Mouse (Mus musculus) forebrain, embryonic 14.5 days (tissue): Measurements from ENCODE around the gene Slc25a16. TPM values are rescaled to one million over a fixed set of nuclear protein-coding genes. Genes with fewer than 3 reads are reported as not detected.
"Not testable (repeated sequence)": the region's sequence is repeated elsewhere in the genome, so short reads cannot be mapped to it uniquely, and the experiment has no call there.

Source experiments
- ATAC-seq: fragments of 200-750 bp; cut with Nextera tagmentation; 2 replicates; pipeline ENCODE4 v1.8.0; 2017; ENCODE audit warnings: mild to moderate bottlenecking, moderate library complexity
- DNase-seq: peaks from one replicate; pipeline ENCODE4 v3.0.0-alpha.2; 2015; ENCODE audit warnings: low spot score
- H3K27ac ChIP-seq: fragments of 300-500 bp; sonication (generic); 2 replicates; pipeline ENCODE4 v1.5.1; 2014; ENCODE audit warnings: low read depth, mild to moderate bottlenecking, control low read depth, low read length, moderate library complexity
- H3K27me3 ChIP-seq: fragments of 300-500 bp; sonication (generic); replicated peaks from 2 replicates; pipeline ENCODE4 v1.6.1; 2014; ENCODE audit warnings: low read length, control low read depth, mixed read lengths; ENCODE audit not compliant: control insufficient read depth, insufficient read depth
- H3K36me3 ChIP-seq: fragments of 300-500 bp; sonication (generic); 2 replicates; pipeline ENCODE4 v1.6.1; 2014; ENCODE audit warnings: low read length, control low read depth; ENCODE audit not compliant: control insufficient read depth, insufficient read depth
- H3K4me1 ChIP-seq: fragments of 300-500 bp; sonication (generic); 2 replicates; pipeline ENCODE4 v1.6.1; 2014; ENCODE audit warnings: antibody characterized with exemption, low read length, control low read depth; ENCODE audit not compliant: control insufficient read depth, insufficient read depth
- H3K4me2 ChIP-seq: fragments of 300-500 bp; sonication (generic); 2 replicates; pipeline ENCODE4 v1.6.1; 2014; ENCODE audit warnings: mild to moderate bottlenecking, control low read depth, low read length
- H3K4me3 ChIP-seq: fragments of 300-500 bp; sonication (generic); 2 replicates; pipeline ENCODE4 v1.5.1; 2014; ENCODE audit warnings: low read depth, low read length, control low read depth
- H3K9ac ChIP-seq: fragments of 300-500 bp; sonication (generic); 2 replicates; pipeline ENCODE4 v1.6.1; 2014; ENCODE audit warnings: mild to moderate bottlenecking, low read length, control low read depth, moderate library complexity
- H3K9me3 ChIP-seq: fragments of 300-500 bp; sonication (generic); replicated peaks from 2 replicates; pipeline ENCODE4 v1.6.1; 2016; ENCODE audit warnings: low read length, control low read depth, mixed read lengths; ENCODE audit not compliant: control insufficient read depth
- WGBS: fragments of 180-500 bp; shearing (Covaris S2); extraction: QIAGEN DNeasy Blood & Tissue Kit; methylation state at CpG from one replicate; pipeline ENCODE4 v1.1.7; 2014; 5-methylcytosine and 5-hydroxymethylcytosine counted together
- polyA plus RNA-seq: library from polyadenylated mRNA; unstranded; fragments of >200 nt; fragmentation: Nextera tagmentation; extraction: Ambion mirVana; gene quantifications from 2 replicates; pipeline ENCODE4 v1.2.1, GENCODE M21; 2014

Slc25a16 gene
- polyA plus RNA-seq, 1 experiment from 2014 or later = 17.1 TPM

DNA sequence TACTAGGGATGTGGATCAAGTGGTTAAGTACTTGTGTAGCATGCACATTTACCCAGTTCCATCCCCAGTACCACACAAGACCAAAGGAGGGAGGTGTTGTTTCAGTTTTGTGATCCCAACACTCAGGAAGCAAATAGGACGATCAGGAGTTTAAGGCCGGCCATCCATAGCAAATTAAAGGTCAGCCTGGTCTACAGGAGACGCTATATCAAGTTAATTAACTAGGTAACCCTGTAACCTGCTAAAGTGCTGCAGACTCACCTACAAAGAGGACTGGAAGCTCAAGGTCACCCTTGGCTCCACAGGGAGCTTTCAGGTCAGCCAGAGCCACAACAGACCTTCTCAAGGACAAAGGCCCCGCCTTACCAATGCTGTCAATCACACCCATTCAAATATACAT, 23.7 kb upstream of the Slc25a16 start:
- Histone ChIP-seq H3K4me1 (no peaks in the 10 kb centered on the region), H3K27ac (no peak overlapping the region), H3K9me3 (no peaks in the 10 kb centered on the region), H3K36me3 (no peaks in the 10 kb centered on the region), H3K4me3 (no peak overlapping the region), H3K4me2 (no peak overlapping the region), H3K9ac (no peak overlapping the region), H3K27me3 (no peaks in the 10 kb centered on the region)
- no peak for ATAC-seq
- DNase-seq = no peak
- WGBS = 70% methylated on average over 4 of the region's 4 CpGs

DNA sequence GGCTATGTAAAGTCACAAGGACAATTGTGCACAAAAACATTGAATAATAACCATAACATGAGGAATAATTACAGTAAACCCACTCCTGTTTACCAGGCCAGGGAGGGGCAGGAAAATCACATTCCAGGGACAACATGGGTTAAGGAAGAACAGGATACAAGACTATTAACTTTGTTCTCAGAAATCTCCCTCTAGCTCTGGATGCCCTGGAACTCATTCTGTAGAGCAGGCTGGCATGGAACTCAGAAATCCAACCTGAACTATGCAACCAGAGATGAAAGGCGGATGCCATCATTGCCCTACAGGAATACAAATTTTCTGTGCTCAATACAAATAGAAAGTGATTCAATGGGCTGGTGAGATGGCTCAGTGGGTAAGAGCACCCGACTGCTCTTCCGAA, 23.0 kb upstream of the Slc25a16 start:
- Histone ChIP-seq H3K27ac (no peak overlapping the region), H3K9me3 (no peaks in the 10 kb centered on the region), H3K36me3 (no peaks in the 10 kb centered on the region), H3K27me3 (no peaks in the 10 kb centered on the region), H3K4me2 (no peak overlapping the region), H3K9ac (no peak overlapping the region), H3K4me3 (no peak overlapping the region), H3K4me1 (no peaks in the 10 kb centered on the region)
- ATAC-seq (no peak), DNase-seq (no peak)
- WGBS = 96% methylated on average over 3 of the region's 3 CpGs

DNA sequence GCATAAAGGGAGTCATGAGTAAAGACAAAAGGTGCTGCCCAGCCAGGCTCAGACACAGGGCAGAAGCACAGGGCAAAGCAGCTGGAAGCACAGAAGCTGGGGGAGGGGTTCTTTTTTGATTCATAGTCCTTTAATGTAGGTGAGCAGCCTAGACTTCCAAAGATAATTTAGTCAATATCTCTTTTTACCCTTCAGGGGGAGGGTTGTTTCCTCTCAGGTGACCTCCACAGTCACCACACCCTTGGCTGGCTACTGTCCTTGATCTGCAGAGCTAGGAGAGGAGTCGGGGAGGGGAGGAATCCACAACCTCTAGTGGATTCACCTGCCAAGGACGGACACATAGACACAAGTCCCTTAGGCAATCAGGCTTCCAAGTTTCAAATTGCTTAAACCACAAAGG, 22.4 kb upstream of the Slc25a16 start:
- Histone ChIP-seq H3K9me3 (no peaks in the 10 kb centered on the region), H3K27ac (no peak overlapping the region), H3K4me1 (no peaks in the 10 kb centered on the region), H3K9ac (no peak overlapping the region), H3K4me2 (no peak overlapping the region), H3K36me3 (no peaks in the 10 kb centered on the region), H3K4me3 (no peak overlapping the region), H3K27me3 (no peaks in the 10 kb centered on the region)
- no peak for ATAC-seq
- WGBS = 81% methylated on average over 2 of the region's 2 CpGs
- DNase-seq = no peak

DNA sequence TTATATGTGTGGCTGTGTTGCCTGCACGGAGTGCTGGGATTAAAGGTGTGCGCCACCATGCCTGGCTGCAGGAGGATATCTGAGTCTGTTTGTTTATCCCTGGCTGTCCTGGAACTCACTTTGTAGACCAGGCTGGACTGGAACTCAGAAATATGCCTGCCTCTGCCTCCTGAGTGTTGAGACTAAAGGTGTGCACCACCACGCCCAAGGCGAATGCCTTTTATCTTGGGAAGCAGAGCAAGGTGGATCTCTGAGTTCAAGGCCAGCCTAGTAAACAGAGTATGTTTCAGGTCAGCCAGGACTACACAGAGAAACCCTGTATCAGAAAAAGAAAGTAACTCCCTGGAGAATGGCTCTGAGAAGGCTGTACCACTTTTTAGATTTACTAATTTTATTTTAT, 20.3 kb upstream of the Slc25a16 start:
- no peak for ATAC-seq
- WGBS = 95% methylated on average over 4 of the region's 4 CpGs

DNA sequence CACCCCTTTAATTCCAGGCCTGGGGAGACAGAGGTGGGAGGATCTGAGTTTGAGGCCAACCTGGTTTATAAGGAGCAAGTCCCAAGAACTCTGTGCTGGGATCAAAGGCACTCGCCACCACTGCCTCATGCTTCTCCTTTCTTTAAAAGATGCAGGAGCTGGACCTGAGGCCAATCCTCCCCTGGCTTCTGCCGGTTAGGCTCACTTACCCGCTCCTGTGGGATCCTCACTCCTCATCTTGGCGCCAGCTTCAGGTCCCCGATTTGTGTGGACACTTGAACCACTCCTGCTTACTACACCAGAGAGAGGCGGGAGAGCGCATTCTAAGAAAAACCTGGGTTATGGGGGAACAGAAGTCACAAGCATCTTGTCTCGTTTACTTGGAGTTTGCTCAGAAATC, 18.6 kb upstream of the Slc25a16 start:
- Histone ChIP-seq H3K4me3 (no peak overlapping the region), H3K9me3 (no peaks in the 10 kb centered on the region), H3K36me3 (no peaks in the 10 kb centered on the region), H3K4me1 (no peaks in the 10 kb centered on the region), H3K4me2 (no peak overlapping the region), H3K27ac (no peak overlapping the region), H3K27me3 (no peaks in the 10 kb centered on the region), H3K9ac (no peak overlapping the region)
- no peak for ATAC-seq
- WGBS = 42% methylated on average over 8 of the region's 8 CpGs
- no peak for DNase-seq

More for the DNA sequence above, 20.3 kb upstream of the Slc25a16 start:
- H3K9me3 ChIP-seq = no peaks in the 10 kb centered on the region
- no peak overlapping the region for H3K4me2 ChIP-seq
- H3K4me1 ChIP-seq = no peaks in the 10 kb centered on the region
- DNase-seq = no peak
- no peak overlapping the region for H3K27ac ChIP-seq
- no peaks in the 10 kb centered on the region for H3K27me3 ChIP-seq
- H3K4me3 ChIP-seq = no peak overlapping the region
- H3K9ac ChIP-seq = no peak overlapping the region
- H3K36me3 ChIP-seq = no peaks in the 10 kb centered on the region

DNA sequence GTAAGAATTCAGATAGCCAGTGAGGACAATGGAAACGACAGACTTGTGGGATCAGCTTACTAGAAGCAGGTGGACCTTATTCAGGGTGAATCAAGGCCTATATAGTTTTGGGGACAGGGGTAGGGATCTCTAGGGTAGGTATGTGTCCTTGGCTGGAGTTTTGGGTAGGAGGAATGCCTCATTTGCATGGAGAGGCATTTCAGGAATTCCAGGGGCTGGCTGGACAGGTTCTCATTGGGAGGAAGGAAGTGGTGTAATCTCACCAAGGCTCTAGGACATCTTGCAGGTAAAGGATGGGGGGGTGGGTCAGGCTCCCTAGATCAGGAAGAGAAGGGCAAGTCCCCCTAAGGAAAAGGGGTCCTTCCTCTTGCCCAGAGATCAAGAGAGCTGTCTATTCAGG, 17.6 kb upstream of the Slc25a16 start:
- Histone ChIP-seq H3K27ac (no peak overlapping the region), H3K4me1 (no peaks in the 10 kb centered on the region), H3K9ac (no peak overlapping the region), H3K9me3 (no peaks in the 10 kb centered on the region), H3K27me3 (no peaks in the 10 kb centered on the region), H3K4me2 (no peak overlapping the region), H3K36me3 (no peaks in the 10 kb centered on the region), H3K4me3 (no peak overlapping the region)
- DNase-seq (no peak), ATAC-seq (no peak)
- WGBS = 64% methylated on average over 1 of the region's 1 CpGs

DNA sequence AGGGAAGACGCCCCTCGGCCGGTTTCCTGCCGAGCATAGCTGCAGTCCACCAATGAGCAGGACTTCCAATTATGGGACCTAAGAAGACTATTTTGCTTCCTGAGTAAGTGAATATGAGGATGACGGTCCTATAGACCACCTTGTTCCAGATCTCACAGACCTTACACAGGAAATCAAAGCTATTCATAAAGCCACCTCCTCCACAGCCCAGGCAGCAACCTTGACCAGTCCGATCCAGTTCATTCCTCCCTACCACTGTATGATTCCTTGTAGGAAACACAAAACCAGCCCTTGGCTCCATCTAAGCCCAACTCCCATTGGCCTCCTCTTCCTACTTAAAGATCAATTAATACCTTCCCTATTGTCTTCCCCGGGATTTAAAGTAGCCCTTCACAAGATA, 14.1 kb upstream of the Slc25a16 start:
- Histone ChIP-seq H3K9me3 (no peaks in the 10 kb centered on the region), H3K27ac (no peak overlapping the region), H3K4me2 (no peak overlapping the region), H3K4me1 (no peaks in the 10 kb centered on the region), H3K4me3 (no peak overlapping the region), H3K36me3 (no peaks in the 10 kb centered on the region), H3K27me3 (no peaks in the 10 kb centered on the region), H3K9ac (no peak overlapping the region)
- DNase-seq (no peak), ATAC-seq (no peak)
- 87% methylated on average over 7 of the region's 7 CpGs for WGBS

DNA sequence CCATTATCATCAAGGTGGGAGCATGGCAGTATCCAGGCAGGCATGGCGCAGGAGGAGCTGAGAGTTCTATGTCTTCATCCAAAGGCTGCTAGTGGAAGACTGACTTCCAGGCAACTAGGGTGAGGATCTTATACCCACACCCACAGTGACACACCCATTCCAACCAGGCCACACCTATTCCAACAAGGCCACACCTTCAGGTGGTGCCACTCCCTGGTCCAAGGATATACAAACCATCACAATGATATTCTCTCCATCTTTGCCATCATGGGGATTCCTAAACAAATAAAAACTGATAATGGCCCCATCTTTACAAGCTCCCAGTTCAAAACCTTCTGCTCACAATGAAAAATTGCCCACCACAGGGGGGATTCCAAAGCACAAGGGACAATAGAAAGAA, 11.5 kb upstream of the Slc25a16 start, which contains the start of gene Tet1:
Gene Tet1, minus strand, starts transcription at position 101 of the 400 bp plus-strand sequence.
- H3K27ac ChIP-seq, DNase-seq: not testable (repeated sequence)

DNA sequence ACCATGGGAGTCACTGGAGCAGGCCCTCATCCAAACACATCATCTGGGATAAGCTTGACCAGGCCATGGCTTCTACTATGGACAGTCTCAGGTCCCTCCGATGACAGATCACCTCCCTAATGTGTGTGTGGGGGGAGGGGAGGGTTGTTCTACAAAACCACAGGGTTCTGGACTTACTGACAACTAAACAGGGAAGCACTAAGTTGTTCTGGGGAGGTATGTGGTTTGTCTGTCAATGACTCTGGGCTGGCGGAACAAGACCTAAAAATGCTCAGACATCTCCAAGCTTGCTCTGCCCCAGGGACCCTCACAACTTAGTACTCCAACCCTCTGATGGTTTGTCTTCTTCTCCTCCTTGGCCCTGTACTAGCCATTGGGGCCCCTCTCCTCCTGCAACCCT, 9.3 kb upstream of the Slc25a16 start:
- ATAC-seq = no peak
- Histone ChIP-seq H3K9me3 (no peaks in the 10 kb centered on the region), H3K4me1 (no peaks in the 10 kb centered on the region), H3K27me3 (no peaks in the 10 kb centered on the region), H3K4me3 (no peak overlapping the region), H3K4me2 (no peak overlapping the region), H3K36me3 (no peaks in the 10 kb centered on the region), H3K27ac (no peak overlapping the region), H3K9ac (no peak overlapping the region)
- DNase-seq = no peak
- 96% methylated on average over 2 of the region's 2 CpGs for WGBS

More for the DNA sequence above, 11.5 kb upstream of the Slc25a16 start, which contains the start of gene Tet1:
- H3K4me3 ChIP-seq, H3K9me3 ChIP-seq, H3K4me2 ChIP-seq, ATAC-seq, H3K27me3 ChIP-seq, H3K36me3 ChIP-seq, H3K9ac ChIP-seq, H3K4me1 ChIP-seq: not testable (repeated sequence)
- WGBS = no CpG with 5 or more reads among the region's 1 CpGs
